Comparison of ENCODE assay signal across 23 mouse cellular contexts in the genomic region with DNA sequence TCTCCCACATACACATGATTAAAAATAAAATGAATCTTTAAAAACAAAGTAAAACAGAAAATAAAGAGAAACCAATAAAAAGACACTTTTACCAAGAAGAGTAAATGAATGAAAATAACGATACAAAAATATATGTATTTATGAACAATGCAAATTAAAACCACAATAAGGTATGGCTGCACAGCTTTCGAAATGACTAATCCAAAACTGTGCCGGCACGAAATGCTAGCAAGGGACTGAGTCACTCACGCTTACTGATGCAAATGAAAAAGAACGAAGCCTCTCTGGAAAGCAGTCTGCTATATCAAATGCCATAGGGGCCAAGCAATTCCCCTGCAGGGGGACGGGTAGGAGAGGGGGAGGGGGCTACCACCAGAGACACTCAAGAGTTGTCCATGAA.
DNase-seq lines count a peak whose midpoint lies in the region; ATAC-seq and TF ChIP-seq lines count a peak whose summit lies in the region.
"Had no signal": no experiment of that assay in that cellular context is flagged by ENCODE, and none has a peak within 500 bp of the region (broad histone marks: within the 10 kb centered on the region; RNA-seq: fewer than 3 reads in every experiment).

No protein-coding gene starts in this region.

- no peak overlapping the region for H3K4me2 ChIP-seq in hindbrain, postnatal 0 days (ENCODE audit: low read depth, low read length)
- H3K4me2 ChIP-seq: forebrain, embryonic 13.5 days; heart, embryonic 11.5 days; hindbrain, embryonic 14.5 days; limb, embryonic 12.5 days; liver, embryonic 13.5 days; midbrain, embryonic 15.5 days had no signal

- H3K4me1 ChIP-seq in hindbrain, postnatal 0 days (ENCODE audit: insufficient read depth, low read length), result no peaks in the 10 kb centered on the region
- no peaks in the 10 kb centered on the region for H3K4me1 ChIP-seq in hindbrain, embryonic 10.5 days (replicated peaks)
- H3K4me1 ChIP-seq: forebrain, embryonic 13.5 days; limb, embryonic 12.5 days; midbrain, embryonic 15.5 days had no signal

- DNase-seq in hindbrain, postnatal 0 days (ENCODE audit: low spot score), result peak; percentile 4
- DNase-seq in hindbrain, embryonic 10.5 days (ENCODE audit: low spot score), result no peak
- peak; percentile 21 to 29 for DNase-seq in right cerebral cortex, adult 2 months (ENCODE audit: low spot score in 2 of 2)
- DNase-seq in right cerebral cortex, postnatal 36 days (ENCODE audit: low spot score in 2 of 2), result no peak
- peak; percentile 64 for DNase-seq in brain, adult 2 months (ENCODE audit: low read depth, low spot score)
- DNase-seq in natural killer cell, adult 2 months (ENCODE audit: low spot score in 2 of 2), result no peak
- no peak for DNase-seq in kidney, postnatal 36 days
- DNase-seq: adrenal gland, adult 2 months; cerebellum, adult 11 months; cerebellum, postnatal 25 days; gastrocnemius, postnatal 36 days; heart, postnatal 14 days; kidney, adult 11 months; kidney, postnatal 10 days; layer of hippocampus, adult 9-11 months; liver, embryonic 13.5 days; thymus, postnatal 36 days had no signal

- TF ChIP-seq CTCF in hindbrain, postnatal 0 days (IDR thresholded peaks at IDR 0.05; ENCODE audit: low read depth), result no peak

- H3K4me3 ChIP-seq in hindbrain, postnatal 0 days (ENCODE audit: low read length), result no peak overlapping the region
- no peak overlapping the region for H3K4me3 ChIP-seq in hindbrain, embryonic 10.5 days
- H3K4me3 ChIP-seq: forebrain, embryonic 13.5 days; limb, embryonic 12.5 days; liver, embryonic 13.5 days; midbrain, embryonic 15.5 days had no signal

- ATAC-seq in hindbrain, postnatal 0 days, result no peak
- ATAC-seq: forebrain, embryonic 13.5 days; midbrain, embryonic 15.5 days had no signal

- whole genome bisulfite sequencing in hindbrain, postnatal 0 days, result 46% methylated on average over 7 of the region's 7 CpGs
- 77% methylated on average over 7 of the region's 7 CpGs for WGBS in hindbrain, embryonic 10.5 days

- no peak overlapping the region for H3K9ac ChIP-seq in hindbrain, postnatal 0 days (replicated peaks; ENCODE audit: low read length)
- H3K9ac ChIP-seq: forebrain, embryonic 13.5 days; hindbrain, embryonic 14.5 days; limb, embryonic 12.5 days; liver, embryonic 13.5 days; midbrain, embryonic 15.5 days had no signal

- no peaks in the 10 kb centered on the region for H3K9me3 ChIP-seq in hindbrain, postnatal 0 days (ENCODE audit: low read length)
- no peaks in the 10 kb centered on the region for H3K9me3 ChIP-seq in hindbrain, embryonic 10.5 days
- H3K9me3 ChIP-seq: forebrain, embryonic 13.5 days; G1E; limb, embryonic 12.5 days; liver, embryonic 13.5 days; midbrain, embryonic 15.5 days had no signal

- H3K27me3 ChIP-seq in hindbrain, postnatal 0 days (ENCODE audit: insufficient read depth, low read length), result no peaks in the 10 kb centered on the region
- H3K27me3 ChIP-seq in hindbrain, embryonic 10.5 days (ENCODE audit: insufficient read depth, poor library complexity, severe bottlenecking), result no peaks in the 10 kb centered on the region
- H3K27me3 ChIP-seq: forebrain, embryonic 13.5 days; limb, embryonic 12.5 days; liver, embryonic 13.5 days; midbrain, embryonic 15.5 days had no signal

- H3K27ac ChIP-seq in hindbrain, postnatal 0 days, result no peak overlapping the region
- no peak overlapping the region for H3K27ac ChIP-seq in hindbrain, embryonic 10.5 days
- H3K27ac ChIP-seq: forebrain, embryonic 13.5 days; hindbrain, embryonic 14.5 days; limb, embryonic 12.5 days; liver, embryonic 13.5 days; midbrain, embryonic 15.5 days had no signal

- no peaks in the 10 kb centered on the region for H3K36me3 ChIP-seq in hindbrain, postnatal 0 days (ENCODE audit: insufficient read depth, low read length)
- H3K36me3 ChIP-seq in hindbrain, embryonic 10.5 days, result no peaks in the 10 kb centered on the region
- H3K36me3 ChIP-seq: G1E; limb, embryonic 12.5 days; liver, embryonic 13.5 days; midbrain, embryonic 15.5 days had no signal

Comparison
In these comparisons a context has a peak if more than half of its experiments do, and no peak if none do; other contexts are left out.
1. DNase-seq: peak in hindbrain, postnatal 0 days (single experiment), right cerebral cortex, adult 2 months (2 of 2) and brain, adult 2 months (single experiment); none in hindbrain, embryonic 10.5 days (single experiment), right cerebral cortex, postnatal 36 days (0 of 2), natural killer cell, adult 2 months (0 of 2) and kidney, postnatal 36 days (0 of 2).